Mouse (Mus musculus) left cerebral cortex, postnatal 36 days (tissue): ENCODE data around the gene Prg3. TPM values are rescaled to one million over a fixed set of nuclear protein-coding genes. Genes with fewer than 3 reads are reported as not detected.

Source experiments
- DNase-seq, 2 experiments: peaks; one replicate each; pipeline ENCODE4 v3.0.0; 2021 to 2022; ENCODE audit warnings: low spot score in 2 of 2, mixed read lengths in 1 of 2
- intact Hi-C: fragments of 180-260 bp; cut with DNase I; formaldehyde crosslinking; loops from one replicate; pipeline ENCODE4 v1.15.1; 2025
- total RNA-seq, 2 experiments: library from RNA; stranded (reverse); gene quantifications; 2 replicates each; pipeline ENCODE4 v1.2.3; 2021

The Prg3 gene
- total RNA-seq, 2 experiments from 2014 or later, result not detected

DNA sequence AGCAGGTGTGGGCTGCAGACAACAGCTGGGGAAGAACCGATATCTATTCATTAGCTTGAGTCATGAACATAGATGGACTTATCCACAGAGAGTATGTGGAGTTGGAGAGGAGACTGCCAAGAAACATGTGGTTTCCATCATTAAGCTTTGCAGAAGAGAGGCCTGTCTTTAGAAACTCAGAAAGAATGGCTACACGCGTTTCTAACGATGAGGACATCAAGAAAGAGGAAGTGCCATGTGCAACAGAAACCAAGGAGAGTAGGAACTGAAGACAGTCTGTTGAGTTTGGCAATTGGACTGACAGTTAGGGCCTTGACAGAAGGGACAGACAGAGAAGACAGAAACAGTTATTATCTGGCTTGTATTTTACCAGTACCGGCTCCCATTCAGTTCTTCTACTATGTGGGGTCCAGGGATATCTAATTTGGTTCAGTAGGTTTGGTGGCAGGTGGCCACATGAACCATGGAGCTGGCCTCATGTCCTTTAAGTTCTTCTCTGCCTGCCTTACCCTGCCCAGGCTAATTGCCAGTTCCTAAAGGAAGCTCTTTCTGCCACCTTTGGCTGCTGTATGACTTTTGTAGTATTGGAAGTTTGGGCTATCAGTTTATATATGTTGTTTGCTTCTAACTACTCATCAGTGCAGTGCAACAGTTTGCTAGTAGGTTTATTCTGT is 20.6 kb upstream of the Prg3 start:
- no peak for DNase-seq
- intact Hi-C loops, result no loop called here

DNA sequence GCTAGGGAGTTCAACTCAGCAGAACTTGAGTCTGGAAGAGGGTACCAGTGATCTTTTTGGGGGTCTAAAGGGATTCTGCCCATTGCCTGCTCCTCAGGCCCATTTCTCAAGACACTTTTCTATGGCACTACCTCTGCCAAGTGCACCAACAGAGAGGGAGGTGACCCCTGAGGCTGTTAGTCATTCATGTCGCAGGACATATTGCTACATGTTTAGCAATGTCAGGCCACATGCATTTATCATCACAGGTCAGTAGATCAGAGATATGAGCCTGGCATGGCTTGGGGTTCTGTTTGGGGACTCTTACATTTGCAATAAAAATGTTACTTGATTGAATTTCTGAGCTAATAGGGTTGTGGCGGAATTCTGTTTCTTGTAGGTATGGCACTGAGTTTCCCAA is 12.4 kb upstream of the Prg3 start:
- no peak for DNase-seq
- intact Hi-C loops, result no loop called here

- intact Hi-C loops, result no loop called here
- DNase-seq, result no peak
Measured at GRCm38 (mm10) chr2:84980188-84980587, 7.8 kb upstream of the Prg3 start, which contains the start of gene Prg2. Gene Prg2, plus strand, starts transcription at chr2:84980461.

DNA sequence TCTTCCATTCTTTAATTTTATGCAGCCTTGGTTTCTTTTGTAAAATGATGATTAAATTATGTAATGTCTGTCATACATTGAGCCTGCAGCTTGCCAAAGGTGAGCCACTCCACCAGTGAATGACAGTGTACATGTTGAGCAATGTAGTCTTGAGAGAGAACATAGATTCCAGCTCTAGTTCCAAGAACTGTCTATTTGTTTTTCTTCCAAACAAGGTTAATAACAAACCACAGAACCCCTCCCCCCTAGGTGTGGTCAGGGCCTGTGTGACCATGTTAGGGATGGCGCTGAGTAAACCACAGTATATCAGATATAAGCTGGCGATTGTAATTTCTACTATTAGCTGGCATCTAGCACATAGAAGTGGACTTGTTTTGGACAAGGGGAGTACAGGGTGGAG is 8.4 kb downstream of the Prg3 start:
- DNase-seq, result no peak
- intact Hi-C loops, result no loop called here

DNA sequence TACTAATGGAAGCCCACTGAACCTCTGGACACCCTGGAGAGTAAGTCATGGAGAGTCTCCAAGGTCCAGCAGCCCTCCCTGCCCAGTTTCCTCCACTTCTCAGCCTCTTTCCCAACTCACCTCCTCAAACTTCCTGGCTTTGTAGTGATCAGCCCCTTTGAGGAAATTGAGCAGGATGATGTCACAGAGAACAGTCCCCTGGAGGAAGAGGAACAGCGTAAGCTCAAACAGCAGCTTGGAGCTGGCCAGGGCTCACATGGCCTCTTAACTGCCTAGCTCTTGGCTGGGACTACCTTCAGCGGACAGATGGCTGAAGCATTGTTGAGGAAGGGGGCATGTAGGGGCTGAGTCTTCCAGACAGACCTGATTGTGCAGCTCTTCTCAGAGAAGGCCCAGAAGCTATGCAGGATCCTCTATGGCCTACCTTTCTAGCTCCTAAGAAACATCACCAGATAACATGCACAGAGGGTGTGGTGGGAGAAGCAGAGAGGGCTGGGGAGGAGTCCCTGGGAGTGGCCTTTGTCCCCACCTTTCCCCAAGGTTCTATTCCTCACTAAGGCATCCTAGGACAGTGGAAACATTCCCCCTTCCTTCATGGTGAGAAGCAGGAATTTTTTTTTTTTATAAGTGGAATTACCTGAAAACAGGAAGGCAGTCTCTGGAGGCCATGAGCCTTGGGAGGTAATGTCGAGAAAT is 11.6 kb downstream of the Prg3 start:
- DNase-seq, result no peak
- intact Hi-C loops, result loop anchor here (5.0 to 10.0 kb wide), 2 partner anchors 45 to 107 kb away; no protein-coding TSS in a partner anchor

DNA sequence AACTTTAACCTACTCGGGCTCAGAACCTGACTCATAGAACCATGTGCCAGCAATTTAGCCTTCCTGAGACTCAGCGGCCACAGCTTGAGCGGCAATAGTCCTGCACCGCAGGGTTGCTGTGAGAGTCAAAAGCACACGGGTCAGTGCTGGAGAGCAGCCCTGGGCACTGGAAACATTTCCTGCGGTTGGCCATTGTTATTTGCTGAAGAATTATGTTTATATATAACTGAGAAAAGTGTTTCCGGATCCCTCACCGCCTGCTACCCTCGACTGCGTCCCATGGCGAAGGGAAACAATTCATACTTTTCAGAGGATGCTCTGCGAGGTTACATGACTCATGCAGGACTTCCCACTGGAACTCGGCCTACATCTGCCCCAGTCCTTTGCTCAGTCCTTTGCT is 13.5 kb downstream of the Prg3 start:
- intact Hi-C loops, result loop anchor here (5.0 to 10.0 kb wide), 2 partner anchors 47 to 109 kb away; no protein-coding TSS in a partner anchor
- DNase-seq, result no peak

DNA sequence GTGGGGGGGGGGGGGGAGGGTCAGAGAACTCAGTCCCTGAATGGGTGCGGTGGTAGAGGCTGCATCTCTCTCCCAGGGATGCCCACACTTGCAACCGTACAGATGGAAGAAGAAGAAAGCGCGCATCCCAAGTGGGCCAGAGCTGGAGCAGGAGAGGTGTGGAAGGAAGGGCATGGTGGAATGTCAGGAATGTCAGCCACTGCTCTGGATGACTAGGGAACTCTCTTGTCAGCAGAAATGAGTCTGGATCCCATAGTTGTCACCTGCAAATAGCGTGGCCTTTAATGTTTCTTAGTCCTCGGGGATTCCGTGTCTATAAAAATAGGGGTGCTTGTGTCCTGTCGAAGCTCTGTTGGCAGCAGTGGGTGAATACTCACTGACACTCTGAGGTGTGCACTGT is 14.6 kb downstream of the Prg3 start:
- intact Hi-C loops, result loop anchor here (5.0 to 10.0 kb wide), 2 partner anchors 48 to 110 kb away; no protein-coding TSS in a partner anchor

GRCm38 (mm10) chr2:85004341-85004740 is 16.3 kb downstream of the Prg3 start:
- intact Hi-C loops, result loop anchor here (5.0 to 10.0 kb wide), 2 partner anchors 50 to 112 kb away; no protein-coding TSS in a partner anchor
- peak; percentile 40 to 52 for DNase-seq

More for the DNA sequence above, 14.6 kb downstream of the Prg3 start:
- DNase-seq, result no peak

GRCm38 (mm10) chr2:85006600-85006999 is 18.6 kb downstream of the Prg3 start:
- intact Hi-C loops, result loop anchor here (10.0 kb wide), 1 partner anchor 52 kb away; no protein-coding TSS in a partner anchor
- DNase-seq, result no peak

- no peak for DNase-seq
- intact Hi-C loops, result loop anchor here (10.0 kb wide), 1 partner anchor 53 kb away; no protein-coding TSS in a partner anchor
Measured at GRCm38 (mm10) chr2:85007729-85008128, 19.7 kb downstream of the Prg3 start.

DNA sequence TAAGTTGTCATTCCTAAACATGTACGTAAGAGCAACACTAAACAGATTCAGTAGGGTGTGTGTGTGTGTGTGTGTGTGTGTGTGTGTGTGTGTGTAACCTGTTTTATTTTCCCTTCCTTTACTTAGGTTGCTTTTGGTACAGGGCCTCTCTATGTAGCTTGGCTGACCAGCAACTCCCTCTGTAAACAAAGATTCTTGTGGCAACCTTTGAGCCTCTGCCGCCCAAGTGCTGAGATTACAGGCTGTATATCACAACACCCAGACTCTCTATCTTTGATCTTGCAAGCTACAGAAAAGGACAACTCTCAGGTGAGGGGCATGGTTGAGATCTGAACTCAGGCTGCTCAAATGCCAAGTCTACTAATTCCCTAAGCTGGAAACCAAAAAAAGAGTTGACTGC is 21.2 kb downstream of the Prg3 start:
- intact Hi-C loops, result loop anchor here (10.0 kb wide), 1 partner anchor 54 kb away; no protein-coding TSS in a partner anchor

GRCm38 (mm10) chr2:85011906-85012604 is 24.0 kb downstream of the Prg3 start:
- intact Hi-C loops, result loop anchor here (5.0 kb wide), 2 partner anchors 125 to 180 kb away; partner anchors contain the start of gene Rtn4rl2
- no peak for DNase-seq

More for the DNA sequence above, 21.2 kb downstream of the Prg3 start:
- DNase-seq, result no peak

GRCm38 (mm10) chr2:85012679-85013078 is 24.7 kb downstream of the Prg3 start:
- DNase-seq, result no peak
- intact Hi-C loops, result loop anchor here (5.0 kb wide), 2 partner anchors 125 to 180 kb away; partner anchors contain the start of gene Rtn4rl2

DNA sequence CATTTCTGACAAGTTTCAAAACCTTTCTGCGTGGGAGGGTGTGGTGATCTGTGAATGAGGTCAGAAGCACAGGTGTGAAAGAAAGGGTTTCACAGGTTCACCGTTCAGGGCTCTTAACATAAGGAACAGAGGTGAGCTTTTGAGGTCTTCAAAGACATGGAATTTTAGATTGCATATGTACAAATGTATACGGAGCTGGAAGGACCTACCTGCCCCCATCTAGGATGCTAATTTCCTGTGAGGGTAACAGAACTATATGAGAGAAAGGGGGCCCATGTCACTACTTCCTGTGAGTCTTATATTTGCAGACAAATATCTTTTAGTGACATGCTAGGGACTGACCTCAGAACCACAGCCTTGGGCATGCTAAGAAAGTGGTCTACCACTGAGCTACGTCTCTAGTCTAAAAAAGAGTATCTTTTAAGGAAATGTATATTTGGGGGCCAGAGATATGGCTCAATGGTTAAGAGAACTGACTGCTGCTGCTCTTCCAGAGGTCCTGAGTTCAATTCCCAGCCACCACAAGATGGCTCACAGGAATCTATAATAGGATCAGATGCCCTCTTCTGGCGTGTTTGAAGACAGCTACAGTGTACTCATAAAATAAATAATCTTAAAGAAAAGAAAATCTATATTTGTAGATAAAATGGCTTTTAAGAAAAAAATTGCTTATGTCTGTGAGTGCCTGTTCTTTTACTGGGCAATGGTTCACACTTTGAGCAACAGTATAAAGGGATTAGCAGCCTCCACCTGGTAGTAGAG is 26.0 kb downstream of the Prg3 start:
- no peak for DNase-seq
- intact Hi-C loops, result loop anchor here (5.0 kb wide), 2 partner anchors 127 to 182 kb away; partner anchors contain the start of gene Rtn4rl2

DNA sequence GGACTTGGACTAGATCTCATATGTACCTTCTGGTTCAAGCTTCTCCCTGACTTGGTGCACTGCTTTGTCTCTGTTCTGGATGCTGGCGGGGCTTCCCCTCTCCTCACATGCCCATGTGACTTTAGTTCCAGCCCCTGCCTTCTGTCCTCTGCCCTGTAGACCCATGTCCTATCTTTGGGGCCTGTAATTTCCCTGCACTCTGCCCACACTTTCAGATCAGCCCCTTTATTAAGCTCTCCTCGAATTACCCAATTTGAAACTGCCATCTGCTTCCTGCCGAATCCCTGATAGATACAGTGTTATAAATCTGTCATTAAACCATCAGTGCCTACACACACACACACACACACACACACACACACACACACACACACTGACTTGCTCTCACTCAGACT is 26.6 kb downstream of the Prg3 start:
- intact Hi-C loops, result loop anchor here (5.0 kb wide), 2 partner anchors 127 to 182 kb away; partner anchors contain the start of gene Rtn4rl2
- no peak for DNase-seq

DNA sequence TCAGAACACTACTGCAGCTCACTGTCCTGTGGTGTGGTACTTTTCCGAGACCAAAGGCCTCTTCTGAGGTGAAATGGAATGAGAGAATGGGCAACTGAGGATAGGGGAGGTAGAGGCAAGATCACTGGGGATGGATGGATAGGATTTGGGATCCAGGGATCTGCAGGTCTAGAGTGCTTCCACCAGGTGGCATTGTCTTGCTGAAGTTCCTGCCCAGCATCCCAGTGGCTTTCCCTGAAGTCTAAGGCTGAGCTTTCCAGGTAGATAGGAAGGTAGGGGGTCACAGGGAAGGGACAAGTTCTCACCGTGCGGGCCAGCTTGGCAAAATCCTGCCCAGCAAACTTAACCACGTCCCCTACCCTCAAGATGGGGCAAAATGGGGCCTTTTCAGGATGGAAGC is 34.0 kb downstream of the Prg3 start:
- DNase-seq, result peak in 1 of 2 experiments; percentile 26
- intact Hi-C loops, result loop anchor here (10.0 kb wide), 1 partner anchor 223 kb away; no protein-coding TSS in a partner anchor

GRCm38 (mm10) chr2:85026178-85026577 is 38.2 kb downstream of the Prg3 start:
- intact Hi-C loops, result loop anchor here (10.0 kb wide), 1 partner anchor 219 kb away; no protein-coding TSS in a partner anchor
- no peak for DNase-seq

GRCm38 (mm10) chr2:85027281-85027680 is 39.3 kb downstream of the Prg3 start:
- intact Hi-C loops, result loop anchor here (10.0 kb wide), 1 partner anchor 218 kb away; no protein-coding TSS in a partner anchor
- no peak for DNase-seq

GRCm38 (mm10) chr2:85029897-85030296 is 41.9 kb downstream of the Prg3 start:
- no peak for DNase-seq
- intact Hi-C loops, result loop anchor here (10.0 kb wide), 1 partner anchor 215 kb away; no protein-coding TSS in a partner anchor
